Mouse (Mus musculus): ENCODE data around the gene Sept14. TPM values are rescaled to one million over a fixed set of nuclear protein-coding genes. Genes with fewer than 3 reads are reported as not detected.

The Sept14 gene
- polyA plus RNA-seq (2012; fragmentation: generic; extraction: Trizol), result under 1 TPM in 1 of 2 experiments, not detected in 1; 0.07 TPM

DNA sequence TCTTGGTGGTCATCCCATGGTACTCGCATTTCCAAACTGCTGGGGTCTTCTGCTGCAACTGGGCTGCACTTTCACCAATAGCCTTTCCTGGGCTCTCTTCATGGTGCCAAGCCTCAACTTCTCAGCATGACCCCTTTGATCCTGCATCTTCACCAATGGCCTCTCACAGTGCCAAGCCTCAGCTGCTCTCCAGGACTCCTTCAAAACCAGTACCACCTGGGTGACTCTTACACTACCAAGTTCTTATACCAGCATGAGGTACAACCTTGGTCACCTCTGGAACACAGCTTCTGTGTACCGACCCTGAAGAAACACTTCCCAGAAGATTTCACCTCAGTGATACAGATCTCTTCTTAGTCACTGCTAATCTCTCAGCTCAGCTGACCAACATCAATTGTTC lies at the start of gene Sept14:
Gene Sept14, minus strand, starts transcription at position 101 of the 400 bp plus-strand sequence.

DNA sequence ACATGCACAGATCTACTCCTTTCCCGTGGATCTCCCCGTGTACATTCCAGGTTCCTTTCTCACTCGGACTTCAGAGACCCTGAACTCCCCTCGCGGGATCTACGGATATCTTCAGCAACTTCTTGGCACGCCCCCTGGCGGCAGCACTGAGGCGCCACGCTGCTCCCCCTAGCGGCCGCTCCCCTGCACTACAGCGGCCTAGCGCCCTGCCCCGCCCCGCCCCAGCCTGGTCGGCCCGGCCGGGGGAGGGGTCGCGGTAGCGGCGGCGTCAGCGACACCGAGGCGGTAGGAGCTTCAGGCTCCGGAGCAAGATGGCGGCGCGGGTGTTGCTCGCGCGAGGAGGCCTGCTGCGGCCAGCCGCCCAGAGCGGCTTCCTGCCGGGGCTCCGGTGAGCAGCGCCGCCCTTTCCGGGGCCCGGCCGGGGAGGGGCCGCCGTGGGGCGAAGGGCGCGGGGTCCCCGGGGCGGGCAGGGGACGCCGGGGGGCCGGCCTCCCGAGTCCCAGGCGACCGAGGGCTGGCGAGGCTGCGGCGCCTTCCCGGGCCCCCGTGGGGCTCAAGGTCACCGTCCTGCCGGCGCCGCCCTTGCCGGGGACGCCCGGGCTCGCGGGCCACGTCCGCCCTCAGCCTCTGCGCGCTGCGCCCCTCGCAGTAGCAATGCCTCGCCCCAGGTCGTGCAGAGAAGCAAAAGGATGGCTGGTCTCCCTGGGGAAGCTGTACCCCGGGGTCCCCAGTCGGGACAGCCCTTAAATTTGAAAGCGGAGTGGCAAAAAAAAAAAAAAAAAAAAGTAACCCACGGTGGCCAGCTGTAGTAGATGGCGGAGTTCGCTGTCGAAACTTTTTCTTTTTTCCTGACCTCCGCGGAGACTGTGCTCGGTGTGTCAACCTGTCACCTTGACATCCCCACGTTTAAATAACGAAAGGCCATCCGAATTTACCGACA lies 16.8 kb upstream of the Sept14 start, which contains the start of gene Nipsnap2:
Gene Nipsnap2, plus strand, starts transcription at position 230 of the 940 bp plus-strand sequence.

DNA sequence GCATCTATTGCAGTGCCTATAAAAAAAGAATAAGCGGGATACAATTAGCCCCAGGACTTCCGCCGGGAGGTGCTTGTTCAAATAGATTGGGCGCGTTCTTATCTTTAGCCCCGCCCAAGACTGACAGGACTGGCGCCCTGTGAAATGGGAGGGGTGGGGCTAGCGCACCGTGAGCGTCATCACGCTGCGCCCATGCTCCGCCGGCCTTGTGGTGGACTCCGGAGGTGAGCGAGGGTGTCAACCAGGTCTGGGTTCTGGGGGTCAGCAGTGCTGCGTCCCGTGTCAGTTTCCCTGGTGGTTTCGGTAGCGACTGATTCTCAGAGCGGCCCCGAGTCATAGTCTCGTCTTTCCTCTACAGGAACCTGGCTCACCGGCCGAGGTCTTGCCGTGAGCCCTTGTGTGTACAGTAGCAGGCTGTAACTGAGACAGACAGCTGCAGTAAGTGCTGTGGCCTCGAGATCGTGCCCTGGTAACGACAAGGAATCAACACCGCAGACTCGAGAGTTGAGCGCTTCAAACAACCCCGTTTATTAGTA lies 7.1 kb upstream of the Sept14 start, which contains the start of gene Mrps17:
Gene Mrps17, plus strand, starts transcription at position 172 of the 536 bp plus-strand sequence.

DNA sequence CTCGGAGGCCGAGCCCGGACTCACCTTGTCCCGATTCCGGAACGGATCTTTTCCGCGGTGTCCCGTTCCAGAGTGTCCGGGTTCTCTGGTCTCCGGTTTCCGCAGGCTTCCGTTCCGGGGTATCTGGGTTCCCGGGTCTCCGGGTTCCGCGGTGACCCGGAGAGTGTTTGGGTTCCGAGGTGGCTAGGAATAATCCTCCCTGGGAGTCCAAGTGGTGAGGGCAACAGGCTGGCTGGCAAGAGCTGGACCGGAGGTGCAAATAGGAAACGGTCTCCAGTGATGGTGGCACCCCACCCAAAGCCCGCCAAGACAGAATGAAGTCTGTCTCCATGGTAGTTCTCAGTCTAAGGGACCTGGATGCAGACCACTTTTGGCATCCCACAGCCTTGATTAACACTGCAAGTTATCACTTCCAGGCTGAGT lies 38.3 kb downstream of the Sept14 start, which contains the start of gene Zfp11:
Gene Zfp11, minus strand, starts transcription at position 64 of the 423 bp plus-strand sequence.

Other genes with a start within 250 kb of the Sept14 start
- gene Sfswap, start 207.3 kb downstream of the Sept14 start, polyA plus RNA-seq (2012; fragmentation: generic; extraction: Trizol), result 10 to 100 TPM; 17.1 to 45.0 TPM
- gene Mmp17, start 124.3 kb downstream of the Sept14 start, polyA plus RNA-seq (2012; fragmentation: generic; extraction: Trizol), result under 1 TPM; 0.02 to 0.24 TPM
- under 1 TPM; 0.07 to 0.86 TPM for gene Zfp11, start 38.4 kb downstream of the Sept14 start, polyA plus RNA-seq (2012; fragmentation: generic; extraction: Trizol)
- gene Mrps17, start 7.0 kb upstream of the Sept14 start, polyA plus RNA-seq (2012; fragmentation: generic; extraction: Trizol), result 100 to 1,000 TPM; 117 to 147 TPM
- 10 to 100 TPM in 1 of 2 experiments, 1 to 10 TPM in 1; 5.2 to 48.9 TPM for gene Nipsnap2, start 16.6 kb upstream of the Sept14 start, polyA plus RNA-seq (2012; fragmentation: generic; extraction: Trizol)
- gene Psph, start 78.9 kb upstream of the Sept14 start, polyA plus RNA-seq (2012; fragmentation: generic; extraction: Trizol), result 10 to 100 TPM; 16.1 to 18.3 TPM
- 10 to 100 TPM; 32.9 to 43.9 TPM for gene Sumf2, start 138.5 kb upstream of the Sept14 start, polyA plus RNA-seq (2012; fragmentation: generic; extraction: Trizol)
- gene Chchd2, start 179.0 kb upstream of the Sept14 start, polyA plus RNA-seq (2012; fragmentation: generic; extraction: Trizol), result 100 to 1,000 TPM; 595 to 650 TPM
- 1 to 10 TPM in 1 of 2 experiments, under 1 TPM in 1; 0.33 to 1.1 TPM for gene Zbed5, start 187.2 kb upstream of the Sept14 start, polyA plus RNA-seq (2012; fragmentation: generic; extraction: Trizol)
- 1 to 10 TPM in 1 of 2 experiments, under 1 TPM in 1; 0.05 to 5.7 TPM for gene Phkg1, start 190.0 kb upstream of the Sept14 start, polyA plus RNA-seq (2012; fragmentation: generic; extraction: Trizol)
- gene Nupr1l, start 200.0 kb upstream of the Sept14 start, polyA plus RNA-seq (2012; fragmentation: generic; extraction: Trizol), result 1 to 10 TPM in 1 of 2 experiments, under 1 TPM in 1; 0.73 to 4.2 TPM
- 1 to 10 TPM; 3.9 to 9.1 TPM for gene Vkorc1l1, start 233.5 kb upstream of the Sept14 start, polyA plus RNA-seq (2012; fragmentation: generic; extraction: Trizol)